Mouse (Mus musculus) limb, embryonic 14.5 days (tissue): ENCODE results near the gene Zfp750. TPM values are rescaled to one million over a fixed set of nuclear protein-coding genes. Genes with fewer than 3 reads are reported as not detected.

Experiments used
- ATAC-seq: fragments of 200-750 bp; cut with Nextera tagmentation; 2 replicates; pipeline ENCODE4 v1.8.0; 2017; ENCODE audit warnings: low read depth, moderate number of reproducible peaks, moderate TSS enrichment; ENCODE audit not compliant: low FRiP score
- DNase-seq: peaks from one replicate; pipeline ENCODE4 v3.0.0-alpha.2; 2015; ENCODE audit warnings: low spot score
- H3K27ac ChIP-seq: fragments of 300-500 bp; sonication (generic); replicated peaks from 2 replicates; pipeline ENCODE4 v1.5.1; 2014; ENCODE audit warnings: low read depth, mild to moderate bottlenecking, low read length, moderate library complexity, mixed read lengths
- H3K27me3 ChIP-seq: fragments of 300-500 bp; sonication (generic); 2 replicates; pipeline ENCODE4 v1.6.1; 2014; ENCODE audit warnings: low read length, mixed read lengths; ENCODE audit not compliant: control insufficient read depth, insufficient read depth
- H3K36me3 ChIP-seq: fragments of 300-500 bp; sonication (generic); 2 replicates; pipeline ENCODE4 v1.6.1; 2014; ENCODE audit warnings: mild to moderate bottlenecking, low read length, moderate library complexity, mixed read lengths; ENCODE audit not compliant: control insufficient read depth, insufficient read depth
- H3K4me1 ChIP-seq: fragments of 300-500 bp; sonication (generic); 2 replicates; pipeline ENCODE4 v1.6.1; 2014; ENCODE audit warnings: antibody characterized with exemption, low read length, mixed read lengths; ENCODE audit not compliant: control insufficient read depth, insufficient read depth
- H3K4me2 ChIP-seq: fragments of 300-500 bp; sonication (generic); replicated peaks from 2 replicates; pipeline ENCODE4 v1.6.1; 2014; ENCODE audit warnings: low read depth, mild to moderate bottlenecking, low read length, moderate library complexity; ENCODE audit not compliant: severe bottlenecking
- H3K4me3 ChIP-seq: fragments of 300-500 bp; sonication (generic); replicated peaks from 2 replicates; pipeline ENCODE4 v1.5.1; 2014; ENCODE audit warnings: low read length
- H3K9ac ChIP-seq: fragments of 300-500 bp; sonication (generic); 2 replicates; pipeline ENCODE4 v1.6.1; 2014; ENCODE audit warnings: mild to moderate bottlenecking, low read depth, low read length, moderate library complexity; ENCODE audit not compliant: severe bottlenecking
- H3K9me3 ChIP-seq: fragments of 300-500 bp; sonication (generic); 2 replicates; pipeline ENCODE4 v1.6.1; 2016; ENCODE audit warnings: low read length; ENCODE audit not compliant: control insufficient read depth
- POLR2A ChIP-seq: fragments of 200-500 bp; IDR thresholded peaks from 2 replicates; pipeline ENCODE4 v1.8.0; 2012; ENCODE audit warnings: inconsistent platforms, mild to moderate bottlenecking, moderate library complexity, borderline replicate concordance; ENCODE audit not compliant: insufficient read depth, insufficient read length; ENCODE audit errors: extremely low read depth
- WGBS: fragments of 180-500 bp; shearing (Covaris S2); extraction: QIAGEN DNeasy Blood & Tissue Kit; methylation state at CpG from one replicate; pipeline ENCODE4 v1.1.7; 2014; 5-methylcytosine and 5-hydroxymethylcytosine counted together
- polyA plus RNA-seq, 2 experiments: library from polyadenylated mRNA; depleted of rRNA in 1 of 2; stranded (reverse) in 1 of 2; unstranded in 1 of 2; fragments of >200 nt; fragmentation: Nextera tagmentation in 1 of 2; extraction: Ambion mirVana in 1 of 2; gene quantifications; 2 replicates each; pipeline versions ENCODE4 v1.2.1 to v1.2.3; 2012 to 2014

Gene Zfp750
- polyA plus RNA-seq, 2 experiments, result 12.8 to 24.0 TPM

- Histone ChIP-seq H3K9ac (no peak overlapping the region), H3K27me3 (no peaks in the 10 kb centered on the region), H3K4me2 (no peak overlapping the region), H3K27ac (no peak overlapping the region), H3K9me3 (no peaks in the 10 kb centered on the region), H3K4me1 (no peaks in the 10 kb centered on the region), H3K4me3 (no peak overlapping the region), H3K36me3 (no peaks in the 10 kb centered on the region)
- DNase-seq, result no peak
- ATAC-seq, result no peak
- 69% methylated on average over 9 of the region's 9 CpGs for whole genome bisulfite sequencing
- no peak for TF ChIP-seq POLR2A
Measured at GRCm38 (mm10) chr11:121485882-121486281, 33.3 kb downstream of the Zfp750 start.

GRCm38 (mm10) chr11:121481129-121481528, 38.0 kb downstream of the Zfp750 start:
- no peak overlapping the region for H3K4me2 ChIP-seq
- no peaks in the 10 kb centered on the region for H3K9me3 ChIP-seq
- no peak for TF ChIP-seq POLR2A
- H3K27ac ChIP-seq, result no peak overlapping the region
- ATAC-seq, result no peak
- DNase-seq, result no peak
- no peaks in the 10 kb centered on the region for H3K4me1 ChIP-seq
- 89% methylated on average over 2 of the region's 2 CpGs for WGBS
- peaks cover 17% of the 10 kb centered on the region for H3K36me3 ChIP-seq
- H3K4me3 ChIP-seq, result no peak overlapping the region
- H3K27me3 ChIP-seq, result no peaks in the 10 kb centered on the region
- H3K9ac ChIP-seq, result no peak overlapping the region

- Histone ChIP-seq H3K9ac (no peak overlapping the region), H3K4me3 (no peak overlapping the region), H3K36me3 (peaks cover 23% of the 10 kb centered on the region), H3K27ac (0 out of 2 replicates have a peak overlapping the region, but pooled peaks have one; percentile 19), H3K9me3 (no peaks in the 10 kb centered on the region), H3K4me1 (no peaks in the 10 kb centered on the region), H3K4me2 (no peak overlapping the region), H3K27me3 (no peaks in the 10 kb centered on the region)
- peak; percentile 18 for DNase-seq
- no peak for TF ChIP-seq POLR2A
- ATAC-seq, result no peak
- 81% methylated on average over 15 of the region's 15 CpGs for WGBS
Measured at GRCm38 (mm10) chr11:121479476-121480203, 39.5 kb downstream of the Zfp750 start.

- DNase-seq (peak; percentile 84), ATAC-seq (no peak)
- Histone ChIP-seq H3K4me3 (no peak overlapping the region), H3K27me3 (no peaks in the 10 kb centered on the region), H3K9ac (no peak overlapping the region), H3K27ac (no peak overlapping the region), H3K4me1 (no peaks in the 10 kb centered on the region), H3K36me3 (peaks cover 27% of the 10 kb centered on the region), H3K9me3 (no peaks in the 10 kb centered on the region), H3K4me2 (no peak overlapping the region)
- 35% methylated on average over 9 of the region's 9 CpGs for WGBS
- TF ChIP-seq POLR2A, result no peak
Measured at GRCm38 (mm10) chr11:121475699-121476415, 43.3 kb downstream of the Zfp750 start.

GRCm38 (mm10) chr11:121474831-121475230, 44.3 kb downstream of the Zfp750 start:
- TF ChIP-seq POLR2A, result no peak
- ATAC-seq (no peak), DNase-seq (no peak)
- no peaks in the 10 kb centered on the region for H3K9me3 ChIP-seq
- no peaks in the 10 kb centered on the region for H3K4me1 ChIP-seq
- no peak overlapping the region for H3K4me2 ChIP-seq
- no peak overlapping the region for H3K27ac ChIP-seq
- H3K4me3 ChIP-seq, result no peak overlapping the region
- 77% methylated on average over 3 of the region's 3 CpGs for WGBS
- no peaks in the 10 kb centered on the region for H3K27me3 ChIP-seq
- no peak overlapping the region for H3K9ac ChIP-seq
- peaks cover 27% of the 10 kb centered on the region for H3K36me3 ChIP-seq
